Comparison of ENCODE assay signal across 10 mouse cellular contexts in genomic region chr5:120522649-120523048, GRCm38 (mm10). TPM values are rescaled to one million over a fixed set of nuclear protein-coding genes. Genes with fewer than 3 reads are reported as not detected.
DNase-seq lines count a peak whose midpoint lies in the region; ATAC-seq and TF ChIP-seq lines count a peak whose summit lies in the region.
"Had no signal": no experiment of that assay in that cellular context is flagged by ENCODE, and none has a peak within 500 bp of the region (broad histone marks: within the 10 kb centered on the region; RNA-seq: fewer than 3 reads in every experiment).

No protein-coding gene starts in this region.

- peak; percentile 55; the same call in 1 of the 2 replicates for TF ChIP-seq CTCF in cerebellum, adult 2 months (IDR thresholded peaks at IDR 0.05; ENCODE audit: borderline replicate concordance, insufficient read depth, low read depth, low read length)
- TF ChIP-seq CTCF in bone marrow macrophage, adult 2 months (IDR thresholded peaks at IDR 0.05; ENCODE audit: low read depth, low read length) = peak; percentile 55

- no peak overlapping the region for H3K4me3 ChIP-seq in cerebellum, adult 2 months (replicated peaks; ENCODE audit: insufficient read depth, low read depth, low read length)
- H3K4me3 ChIP-seq in bone marrow macrophage, adult 2 months (ENCODE audit: insufficient read depth, low read length) = no peak overlapping the region
- H3K4me3 ChIP-seq in hindbrain, embryonic 13.5 days = no peak overlapping the region

- TF ChIP-seq POLR2A in cerebellum, adult 2 months (IDR thresholded peaks at IDR 0.05; ENCODE audit: borderline replicate concordance, insufficient read depth, low read length) = no peak
- TF ChIP-seq POLR2A in bone marrow macrophage, adult 2 months (IDR thresholded peaks at IDR 0.05; ENCODE audit: borderline replicate concordance, low read depth, low read length) = no peak

- no peaks in the 10 kb centered on the region for H3K36me3 ChIP-seq in hindbrain, embryonic 13.5 days

- no peak for DNase-seq in cerebellum, adult 2 months
- DNase-seq in cerebellum, adult 11 months = no peak
- DNase-seq in 416B (ENCODE audit: low read depth) = peak; percentile 60
- peak; percentile 46 for DNase-seq in lung, postnatal 14 days
- DNase-seq in ovary, postnatal 10 days (ENCODE audit: low spot score) = no peak
- no peak for DNase-seq in right cerebral cortex, postnatal 14 days

- H3K27me3 ChIP-seq in cerebellum, adult 2 months (ENCODE audit: control insufficient read depth, insufficient read depth, low read length) = no peaks in the 10 kb centered on the region
- H3K27me3 ChIP-seq in hindbrain, embryonic 13.5 days = no peaks in the 10 kb centered on the region
- H3K27me3 ChIP-seq: Patski had no signal

- H3K9me3 ChIP-seq in hindbrain, embryonic 13.5 days = no peaks in the 10 kb centered on the region

- H3K27ac ChIP-seq in cerebellum, adult 2 months (ENCODE audit: insufficient read depth, low read length) = no peak overlapping the region
- no peak overlapping the region for H3K27ac ChIP-seq in bone marrow macrophage, adult 2 months (ENCODE audit: insufficient read depth, low read depth, low read length)
- H3K27ac ChIP-seq in hindbrain, embryonic 13.5 days = no peak overlapping the region

- H3K4me1 ChIP-seq in cerebellum, adult 2 months (ENCODE audit: control insufficient read depth, insufficient read depth, low read length) = no peaks in the 10 kb centered on the region
- peaks cover 22% of the 10 kb centered on the region for H3K4me1 ChIP-seq in bone marrow macrophage, adult 2 months (ENCODE audit: control insufficient read depth, insufficient read depth, low read length)
- H3K4me1 ChIP-seq in hindbrain, embryonic 13.5 days (replicated peaks) = no peaks in the 10 kb centered on the region

- no peak overlapping the region for H3K9ac ChIP-seq in hindbrain, embryonic 13.5 days

- WGBS in cerebellum, adult 2 months = 90% methylated on average over 3 of the region's 3 CpGs
- 52% methylated on average over 3 of the region's 3 CpGs for WGBS in hindbrain, embryonic 13.5 days

- no peak overlapping the region for H3K4me2 ChIP-seq in hindbrain, embryonic 13.5 days

- no peak for ATAC-seq in hindbrain, embryonic 13.5 days (ENCODE audit: low FRiP score)
- ATAC-seq: Patski had no signal

RNA-seq across cellular contexts. Expression of gene Slc8b1, which starts 11.7 kb away (rescaled TPM):
- 8.2 TPM in 2 replicates for polyA plus RNA-seq in cerebellum, adult 2 months (2012; rRNA removed)
- 73.1 and 79.4 TPM in 2 replicates for polyA plus RNA-seq in bone marrow macrophage, adult 2 months (2012; ENCODE audit: insufficient read depth, insufficient read length, missing spikeins)
- polyA plus RNA-seq in hindbrain, embryonic 13.5 days (2015; fragmentation: Nextera tagmentation; extraction: Ambion mirVana) = 2.5 and 4.1 TPM in 2 replicates

RNA-seq across cellular contexts. Expression of gene Plbd2, which starts 19.2 kb away (rescaled TPM):
- 49.0 and 53.5 TPM in 2 replicates for polyA plus RNA-seq in cerebellum, adult 2 months (2012; rRNA removed)
- 46.8 and 55.1 TPM in 2 replicates for polyA plus RNA-seq in bone marrow macrophage, adult 2 months (2012; ENCODE audit: insufficient read depth, insufficient read length, missing spikeins)
- 31.8 and 32.3 TPM in 2 replicates for polyA plus RNA-seq in hindbrain, embryonic 13.5 days (2015; fragmentation: Nextera tagmentation; extraction: Ambion mirVana)

RNA-seq across cellular contexts. Expression of gene Sds, which starts 46.3 kb away (rescaled TPM):
- 0.36 and 0.52 TPM in 2 replicates for polyA plus RNA-seq in cerebellum, adult 2 months (2012; rRNA removed)
- polyA plus RNA-seq in bone marrow macrophage, adult 2 months (2012; ENCODE audit: insufficient read depth, insufficient read length, missing spikeins) = not detected in 2 replicates
- polyA plus RNA-seq in hindbrain, embryonic 13.5 days (2015; fragmentation: Nextera tagmentation; extraction: Ambion mirVana) = not detected in 2 replicates
- polyA plus RNA-seq: intestine, embryonic 14.5 days had no signal

RNA-seq across cellular contexts. Expression of gene Sdsl, which starts 50.0 kb away (rescaled TPM):
- polyA plus RNA-seq in cerebellum, adult 2 months (2012; rRNA removed) = 13.6 and 16.7 TPM in 2 replicates
- polyA plus RNA-seq in bone marrow macrophage, adult 2 months (2012; ENCODE audit: insufficient read depth, insufficient read length, missing spikeins) = not detected in 2 replicates
- 6.4 and 6.7 TPM in 2 replicates for polyA plus RNA-seq in hindbrain, embryonic 13.5 days (2015; fragmentation: Nextera tagmentation; extraction: Ambion mirVana)

Comparison
In these comparisons a context has a peak if more than half of its experiments do, and no peak if none do; other contexts are left out.
1. DNase-seq: peak in 416B (single experiment) and lung, postnatal 14 days (single experiment); none in cerebellum, adult 2 months (0 of 2), cerebellum, adult 11 months (single experiment), ovary, postnatal 10 days (single experiment) and right cerebral cortex, postnatal 14 days (single experiment).